In the genomic region with DNA sequence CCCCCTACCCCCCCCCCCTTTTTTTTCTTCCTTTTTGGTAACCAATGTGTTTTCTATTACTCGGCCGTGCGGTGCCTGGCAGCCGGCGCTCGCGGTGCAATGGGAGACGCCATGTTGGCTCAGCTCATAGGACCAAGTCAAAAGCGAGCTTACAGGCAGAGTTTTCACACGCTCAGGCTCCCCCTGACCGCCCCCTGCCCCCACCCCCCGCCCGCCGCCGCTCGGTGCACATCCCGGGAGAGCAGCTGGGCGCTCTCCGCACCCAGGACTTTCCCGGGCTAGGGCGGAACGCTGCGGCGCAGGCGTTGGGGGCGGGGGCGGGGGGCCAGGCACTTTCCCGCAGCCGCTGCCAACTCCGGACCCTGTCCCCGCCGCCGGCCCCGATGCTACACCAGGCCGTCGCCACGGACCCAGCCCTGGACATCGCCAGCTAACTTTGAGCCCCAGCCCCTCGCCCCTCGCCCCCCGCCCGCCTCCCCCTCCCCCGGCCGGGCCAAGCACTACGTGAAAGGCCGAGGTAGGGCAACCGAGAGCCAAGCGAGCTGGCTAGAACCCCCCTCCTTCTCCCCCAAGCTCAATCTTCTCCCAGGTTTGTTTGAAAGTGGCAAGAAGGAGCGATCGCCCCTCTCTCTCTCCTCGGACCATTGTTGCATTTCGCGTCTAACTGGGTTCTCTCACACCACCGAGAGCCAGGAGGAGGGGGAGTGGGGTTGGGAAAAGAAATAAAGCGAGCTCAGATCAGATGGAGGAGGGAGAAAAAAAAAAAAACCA, we compare ENCODE assay signal across 7 mouse cellular contexts. TPM values are rescaled to one million over a fixed set of nuclear protein-coding genes. Genes with fewer than 3 reads are reported as not detected.
DNase-seq lines count a peak whose midpoint lies in the region; ATAC-seq and TF ChIP-seq lines count a peak whose summit lies in the region.

No protein-coding gene starts in this region.

- WGBS in forebrain, embryonic 13.5 days: 0% methylated on average over 46 of the region's 55 CpGs
- WGBS in intestine, embryonic 15.5 days: under 1% methylated on average over 36 of the region's 55 CpGs
- WGBS in liver, embryonic 15.5 days (ENCODE audit: insufficient replicate concordance): under 1% methylated on average over 55 of the region's 55 CpGs
- under 1% methylated on average over 48 of the region's 55 CpGs for WGBS in neural tube, embryonic 15.5 days

- H3K36me3 ChIP-seq in C2C12 (ENCODE audit: control insufficient read depth, insufficient read depth) (peaks cover 31% of the 10 kb centered on the region), ES-Bruce4 (ENCODE audit: control insufficient read depth, insufficient read depth, low read length, poor library complexity, severe bottlenecking) (no peaks in the 10 kb centered on the region)
- H3K36me3 ChIP-seq in forebrain, embryonic 13.5 days (ENCODE audit: poor library complexity, severe bottlenecking): no peaks in the 10 kb centered on the region; the same call in 1 of the 2 replicates
- H3K36me3 ChIP-seq in intestine, embryonic 15.5 days: no peaks in the 10 kb centered on the region
- H3K36me3 ChIP-seq in liver, embryonic 15.5 days (replicated peaks): no peaks in the 10 kb centered on the region
- no peaks in the 10 kb centered on the region for H3K36me3 ChIP-seq in neural tube, embryonic 15.5 days

- ATAC-seq in forebrain, embryonic 13.5 days: peak; percentile 68
- peak; percentile 70 for ATAC-seq in intestine, embryonic 15.5 days
- ATAC-seq in liver, embryonic 15.5 days (ENCODE audit: insufficient read depth): peak; percentile 49
- peak; percentile 76 for ATAC-seq in neural tube, embryonic 15.5 days (ENCODE audit: low FRiP score)

- no peaks in the 10 kb centered on the region for H3K4me1 ChIP-seq in ES-Bruce4 (ENCODE audit: control insufficient read depth, insufficient read depth, low read length)
- H3K4me1 ChIP-seq in forebrain, embryonic 13.5 days: peaks cover 44% of the 10 kb centered on the region
- H3K4me1 ChIP-seq in intestine, embryonic 15.5 days (replicated peaks): peaks cover 27% of the 10 kb centered on the region
- peaks cover 3% of the 10 kb centered on the region; the same call in 1 of the 2 replicates for H3K4me1 ChIP-seq in liver, embryonic 15.5 days (replicated peaks)
- peaks cover 56% of the 10 kb centered on the region for H3K4me1 ChIP-seq in neural tube, embryonic 15.5 days

- TF ChIP-seq EP300 in ES-Bruce4 (IDR thresholded peaks at IDR 0.05; ENCODE audit: insufficient read depth, low read depth, low read length): no peak

- no peak for DNase-seq in right cerebral cortex, adult 18-20 months

- H3K9ac ChIP-seq in ES-Bruce4 (ENCODE audit: low read depth, poor library complexity, severe bottlenecking): peak overlapping the region; percentile 72
- H3K9ac ChIP-seq in forebrain, embryonic 13.5 days: peak overlapping the region; percentile 85
- H3K9ac ChIP-seq in intestine, embryonic 15.5 days: peak overlapping the region; percentile 65
- H3K9ac ChIP-seq in liver, embryonic 15.5 days: peak overlapping the region; percentile 27; the same call in 1 of the 2 replicates
- H3K9ac ChIP-seq in neural tube, embryonic 15.5 days (replicated peaks): peak overlapping the region; percentile 64

- no peak for TF ChIP-seq POLR2A in ES-Bruce4 (IDR thresholded peaks at IDR 0.05; ENCODE audit: insufficient read depth, low read length)

- no peak overlapping the region for H3K27ac ChIP-seq in ES-Bruce4 (ENCODE audit: insufficient read depth, low read length)
- peak overlapping the region; percentile 97 for H3K27ac ChIP-seq in forebrain, embryonic 13.5 days
- H3K27ac ChIP-seq in intestine, embryonic 15.5 days: peak overlapping the region; percentile 88
- H3K27ac ChIP-seq in liver, embryonic 15.5 days (replicated peaks): peak overlapping the region; percentile 61
- peak overlapping the region; percentile 88 for H3K27ac ChIP-seq in neural tube, embryonic 15.5 days (replicated peaks)

- peak overlapping the region; percentile 80 for H3K4me2 ChIP-seq in forebrain, embryonic 13.5 days
- peak overlapping the region; percentile 74 for H3K4me2 ChIP-seq in intestine, embryonic 15.5 days (replicated peaks)
- peak overlapping the region; percentile 39 for H3K4me2 ChIP-seq in liver, embryonic 15.5 days
- H3K4me2 ChIP-seq in neural tube, embryonic 15.5 days: peak overlapping the region; percentile 89

- peaks cover 37% of the 10 kb centered on the region for H3K79me2 ChIP-seq in C2C12 (ENCODE audit: control insufficient read depth, insufficient read depth)

- H3K27me3 ChIP-seq in C2C12 (ENCODE audit: control insufficient read depth, insufficient read depth, insufficient read length) (no peaks in the 10 kb centered on the region), ES-Bruce4 (ENCODE audit: control insufficient read depth, insufficient read depth, low read length, poor library complexity, severe bottlenecking) (peaks cover 57% of the 10 kb centered on the region)
- peaks cover 81% of the 10 kb centered on the region for H3K27me3 ChIP-seq in forebrain, embryonic 13.5 days
- no peaks in the 10 kb centered on the region for H3K27me3 ChIP-seq in intestine, embryonic 15.5 days (replicated peaks)
- H3K27me3 ChIP-seq in liver, embryonic 15.5 days: peaks cover 79% of the 10 kb centered on the region
- peaks cover 5% of the 10 kb centered on the region; the same call in 1 of the 2 replicates for H3K27me3 ChIP-seq in neural tube, embryonic 15.5 days (replicated peaks)

- no peaks in the 10 kb centered on the region for H3K9me3 ChIP-seq in ES-Bruce4 (replicated peaks; ENCODE audit: control insufficient read depth, insufficient read depth, low read length, poor library complexity, severe bottlenecking)
- no peaks in the 10 kb centered on the region for H3K9me3 ChIP-seq in forebrain, embryonic 13.5 days (replicated peaks)
- H3K9me3 ChIP-seq in intestine, embryonic 15.5 days: no peaks in the 10 kb centered on the region
- H3K9me3 ChIP-seq in liver, embryonic 15.5 days (replicated peaks): no peaks in the 10 kb centered on the region
- H3K9me3 ChIP-seq in neural tube, embryonic 15.5 days (replicated peaks): no peaks in the 10 kb centered on the region

- peak overlapping the region; percentile 39 for H3ac ChIP-seq in C2C12 (ENCODE audit: control insufficient read depth, insufficient read length, low read depth)

- no peak overlapping the region for H3K4me3 ChIP-seq in C2C12 (ENCODE audit: insufficient read depth, poor library complexity, severe bottlenecking)
- peak overlapping the region; percentile 86 for H3K4me3 ChIP-seq in ES-Bruce4 (ENCODE audit: low read depth, low read length)
- H3K4me3 ChIP-seq in forebrain, embryonic 13.5 days: peak overlapping the region; percentile 56
- peak overlapping the region; percentile 56 for H3K4me3 ChIP-seq in intestine, embryonic 15.5 days (replicated peaks)
- H3K4me3 ChIP-seq in liver, embryonic 15.5 days (replicated peaks): peak overlapping the region; percentile 48
- peak overlapping the region; percentile 60 for H3K4me3 ChIP-seq in neural tube, embryonic 15.5 days (replicated peaks)

- TF ChIP-seq CTCF in C2C12 (IDR thresholded peaks at IDR 0.05; ENCODE audit: control insufficient read depth, insufficient read depth, insufficient read length) (no peak), ES-Bruce4 (IDR thresholded peaks at IDR 0.05; ENCODE audit: low read depth, low read length) (no peak)

- H3K79me3 ChIP-seq in C2C12 (ENCODE audit: low read depth): peaks cover 29% of the 10 kb centered on the region

TF ChIP-seq in C2C12, 6 proteins besides CTCF, POLR2A, EP300 and RAD21:
- no peak for TF ChIP-seq MAX (IDR thresholded peaks at IDR 0.05)
- no peak for TF ChIP-seq FOSL1 (IDR thresholded peaks at IDR 0.05; ENCODE audit: insufficient read depth, low read length, poor library complexity, severe bottlenecking)
- TF ChIP-seq CEBPB (IDR thresholded peaks at IDR 0.05; ENCODE audit: low read depth): no peak
- TF ChIP-seq MYOG (IDR thresholded peaks at IDR 0.05; ENCODE audit: control insufficient read depth, extremely low read depth, insufficient read length): no peak
- no peak for TF ChIP-seq USF1 (IDR thresholded peaks at IDR 0.05; ENCODE audit: low read depth)
- no peak for TF ChIP-seq MYOD1 (IDR thresholded peaks at IDR 0.05; ENCODE audit: control insufficient read depth, insufficient read length, low read depth)

RNA-seq across cellular contexts. Expression of gene Nr2f2, which starts 15.6 kb away (rescaled TPM):
- polyA plus RNA-seq in C2C12 (2012; fragmentation: generic; extraction: Trizol) (13.0 TPM), ES-Bruce4 (2011; ENCODE audit: insufficient read depth, insufficient read length, low read depth, missing spikeins) (5.6 and 6.4 TPM in 2 replicates)
- polyA plus RNA-seq in forebrain, embryonic 13.5 days (2015; fragmentation: Nextera tagmentation; extraction: Ambion mirVana): 97.9 and 132 TPM in 2 replicates
- 39.4 and 46.3 TPM in 2 replicates for polyA plus RNA-seq in intestine, embryonic 15.5 days (2015; fragmentation: Nextera tagmentation; extraction: Ambion mirVana)
- polyA plus RNA-seq in liver, embryonic 15.5 days (2015; fragmentation: Nextera tagmentation; extraction: Ambion mirVana): 6.5 and 6.7 TPM in 2 replicates
- polyA plus RNA-seq in neural tube, embryonic 15.5 days (2015; fragmentation: Nextera tagmentation; extraction: Ambion mirVana): 60.3 and 62.5 TPM in 2 replicates

Comparison
In these comparisons a context has a peak if more than half of its experiments do, and no peak if none do; other contexts are left out.
1. H3K9ac ChIP-seq: peak in every context shown above with its lines; median percentile 85 in forebrain, embryonic 13.5 days; 72 in ES-Bruce4; 65 in intestine, embryonic 15.5 days; 64 in neural tube, embryonic 15.5 days; 27 in liver, embryonic 15.5 days.
2. H3K4me2 ChIP-seq: peak in every context shown above with its lines; median percentile 89 in neural tube, embryonic 15.5 days; 80 in forebrain, embryonic 13.5 days; 74 in intestine, embryonic 15.5 days; 39 in liver, embryonic 15.5 days.